Mouse (Mus musculus) thymus, adult 2 months (tissue): Measurements from ENCODE around the gene Dnmt3a.

Source experiments
- CTCF ChIP-seq: fragments of 200-500 bp; IDR thresholded peaks from 2 replicates; pipeline ENCODE4 v1.5.1; 2012; ENCODE audit warnings: mild to moderate bottlenecking, control low read depth, low read length, moderate library complexity, borderline replicate concordance; ENCODE audit not compliant: control insufficient read depth, poor library complexity, insufficient read depth; ENCODE audit errors: extremely low read depth
- POLR2A ChIP-seq: fragments of 200-500 bp; IDR thresholded peaks from 2 replicates; pipeline ENCODE4 v1.6.1; 2012; ENCODE audit warnings: mild to moderate bottlenecking, low read length, control low read depth, moderate library complexity; ENCODE audit not compliant: control insufficient read depth, poor library complexity, insufficient read depth; ENCODE audit errors: extremely low read depth

DNA sequence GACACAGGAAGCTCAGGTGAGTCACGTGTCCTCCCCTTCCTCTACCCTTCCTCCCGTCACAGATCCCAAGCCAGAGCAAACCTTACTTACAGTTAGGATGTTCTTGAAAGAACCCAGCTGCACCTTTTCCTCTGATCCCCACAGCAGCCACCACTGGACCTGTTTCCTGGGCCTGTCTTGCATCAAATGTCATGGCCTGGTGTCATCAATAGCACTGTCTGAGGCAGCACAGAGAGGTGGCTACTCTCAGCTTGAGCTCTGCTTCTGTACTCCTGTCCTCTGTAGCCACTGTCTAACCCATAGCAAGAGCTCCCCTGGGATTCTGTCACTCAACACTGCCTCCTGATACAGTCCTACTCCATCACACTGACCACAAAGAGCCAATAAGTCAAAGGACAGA, 26.2 kb upstream of the Dnmt3a start:
- no peak for TF ChIP-seq CTCF
- TF ChIP-seq POLR2A, result no peak
